Mouse (Mus musculus): ENCODE measurements around the gene Rbm11. TPM values are rescaled to one million over a fixed set of nuclear protein-coding genes. Genes with fewer than 3 reads are reported as not detected.

Gene Rbm11
- polyA plus RNA-seq, 1 experiment from 2014 or later: 0.46 TPM

DNA sequence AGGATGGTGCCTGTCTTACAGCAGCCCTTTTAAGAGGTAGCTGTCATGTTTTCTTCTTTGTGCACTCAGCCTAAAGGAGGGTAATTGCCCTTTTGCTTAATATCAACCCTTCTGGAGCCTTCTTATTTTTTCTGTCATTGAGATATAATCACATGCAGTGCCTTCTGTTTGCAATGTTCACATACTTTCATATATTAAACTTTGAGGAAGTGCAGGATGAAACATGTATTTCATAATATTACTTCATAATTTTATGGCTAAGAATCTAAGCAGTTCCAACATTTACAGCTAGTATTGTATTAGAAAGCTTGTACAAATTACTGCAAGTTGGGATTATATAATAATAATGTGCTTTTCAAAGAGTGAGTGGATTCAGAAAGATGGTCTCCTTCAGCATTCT is 19.9 kb downstream of the Rbm11 start:
- Histone ChIP-seq H3K36me3 (ENCODE audit: control insufficient read depth, insufficient read depth, low read length) (no peaks in the 10 kb centered on the region), H3K27me3 (ENCODE audit: control insufficient read depth, insufficient read depth, low read length) (no peaks in the 10 kb centered on the region), H3K27ac (ENCODE audit: low read depth, low read length) (no peak overlapping the region), H3K4me2 (no peak overlapping the region), H3K4me3 (ENCODE audit: low read depth, low read length) (no peak overlapping the region), H3K4me1 (ENCODE audit: control insufficient read depth, insufficient read depth, low read length) (no peaks in the 10 kb centered on the region), H3K9ac (ENCODE audit: low read depth, low read length) (no peak overlapping the region), H3K9me3 (replicated peaks; ENCODE audit: control insufficient read depth, low read length) (no peaks in the 10 kb centered on the region)
- no peak for ATAC-seq (replicated peaks; ENCODE audit: insufficient number of reproducible peaks, low FRiP score, low TSS enrichment)

DNA sequence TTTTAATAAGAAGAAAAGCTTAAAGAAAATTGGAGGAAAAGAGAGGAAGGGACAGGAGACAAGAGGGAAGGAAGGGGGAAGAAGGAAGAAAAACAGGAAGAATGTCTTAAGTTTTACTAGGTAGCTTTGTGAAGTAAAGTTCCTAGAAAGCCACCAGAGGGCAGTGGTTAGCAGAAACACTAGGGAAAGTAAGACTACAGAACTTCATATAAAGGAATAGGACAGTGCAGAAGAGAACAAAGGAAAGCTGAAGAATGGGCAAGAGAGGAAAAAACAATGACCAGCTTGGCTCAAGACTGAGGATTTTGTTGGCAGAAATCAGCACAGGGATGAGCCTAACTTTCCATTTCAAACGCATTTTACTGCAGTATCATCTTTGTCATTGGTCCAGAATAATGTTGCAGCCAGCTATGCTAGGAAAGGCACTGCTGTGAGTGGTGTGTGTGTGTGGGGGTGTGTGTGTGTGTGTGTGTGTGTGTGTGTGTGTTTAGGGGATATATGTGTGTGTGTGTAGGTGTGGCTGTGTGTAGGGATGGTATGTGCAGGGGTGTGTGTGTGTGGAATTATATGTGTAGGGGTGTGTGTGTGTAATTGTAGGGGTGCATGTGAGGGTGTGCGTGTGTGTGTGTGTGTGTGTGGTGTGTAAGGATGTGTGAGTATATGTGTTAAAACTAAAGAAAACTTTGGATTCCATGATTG is 25.2 kb downstream of the Rbm11 start:
- Histone ChIP-seq H3K9ac (ENCODE audit: low read depth, low read length) (no peak overlapping the region), H3K4me1 (ENCODE audit: control insufficient read depth, insufficient read depth, low read length) (no peaks in the 10 kb centered on the region), H3K27me3 (ENCODE audit: control insufficient read depth, insufficient read depth, low read length) (no peaks in the 10 kb centered on the region), H3K4me2 (no peak overlapping the region), H3K4me3 (ENCODE audit: low read depth, low read length) (no peak overlapping the region), H3K36me3 (ENCODE audit: control insufficient read depth, insufficient read depth, low read length) (no peaks in the 10 kb centered on the region), H3K9me3 (replicated peaks; ENCODE audit: control insufficient read depth, low read length) (no peaks in the 10 kb centered on the region), H3K27ac (ENCODE audit: low read depth, low read length) (no peak overlapping the region)
- WGBS (ENCODE audit: insufficient replicate concordance): 65% methylated on average over 2 of the region's 2 CpGs
- no peak for ATAC-seq (replicated peaks; ENCODE audit: insufficient number of reproducible peaks, low FRiP score, low TSS enrichment)

DNA sequence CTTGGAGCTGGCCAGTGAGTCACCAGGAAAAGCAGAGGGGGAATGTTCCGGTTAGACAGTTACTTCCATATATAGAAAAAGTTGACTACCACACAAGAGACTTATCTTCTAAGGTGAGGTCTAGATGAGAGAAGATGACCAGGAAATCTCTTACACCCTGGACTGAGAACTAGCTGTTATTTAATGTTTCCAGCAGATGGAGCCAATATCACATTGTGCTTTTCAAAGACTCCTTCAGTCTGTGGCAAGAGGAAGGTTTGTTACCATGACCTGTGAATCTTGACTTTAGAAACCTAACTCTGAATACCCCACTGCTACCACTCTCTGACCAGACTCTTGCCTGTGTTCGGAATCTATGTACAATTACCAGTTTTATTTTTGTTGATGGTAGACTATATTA is 35.2 kb downstream of the Rbm11 start:
- no peaks in the 10 kb centered on the region for H3K4me1 ChIP-seq (ENCODE audit: control insufficient read depth, insufficient read depth, low read length)
- no peak for ATAC-seq (replicated peaks; ENCODE audit: insufficient number of reproducible peaks, low FRiP score, low TSS enrichment)
- no peak overlapping the region for H3K27ac ChIP-seq (ENCODE audit: low read depth, low read length)
- H3K4me3 ChIP-seq (ENCODE audit: low read depth, low read length): no peak overlapping the region
- H3K9ac ChIP-seq (ENCODE audit: low read depth, low read length): no peak overlapping the region
- no peaks in the 10 kb centered on the region for H3K9me3 ChIP-seq (replicated peaks; ENCODE audit: control insufficient read depth, low read length)
- no peaks in the 10 kb centered on the region for H3K36me3 ChIP-seq (ENCODE audit: control insufficient read depth, insufficient read depth, low read length)
- H3K27me3 ChIP-seq (ENCODE audit: control insufficient read depth, insufficient read depth, low read length): no peaks in the 10 kb centered on the region
- WGBS (ENCODE audit: insufficient replicate concordance): 73% methylated on average over 2 of the region's 2 CpGs
- H3K4me2 ChIP-seq: no peak overlapping the region

Other genes with a start within 250 kb of the Rbm11 start
- gene Lipi, start 6.8 kb upstream of the Rbm11 start, polyA plus RNA-seq (2014; fragmentation: Nextera tagmentation; extraction: Ambion mirVana): not detected in 2 replicates
- 24.9 and 28.7 TPM in 2 replicates for gene Hspa13, start 174.3 kb downstream of the Rbm11 start, polyA plus RNA-seq (2014; fragmentation: Nextera tagmentation; extraction: Ambion mirVana)